Comparison of ENCODE assay signal across 20 mouse cellular contexts in the genomic region with DNA sequence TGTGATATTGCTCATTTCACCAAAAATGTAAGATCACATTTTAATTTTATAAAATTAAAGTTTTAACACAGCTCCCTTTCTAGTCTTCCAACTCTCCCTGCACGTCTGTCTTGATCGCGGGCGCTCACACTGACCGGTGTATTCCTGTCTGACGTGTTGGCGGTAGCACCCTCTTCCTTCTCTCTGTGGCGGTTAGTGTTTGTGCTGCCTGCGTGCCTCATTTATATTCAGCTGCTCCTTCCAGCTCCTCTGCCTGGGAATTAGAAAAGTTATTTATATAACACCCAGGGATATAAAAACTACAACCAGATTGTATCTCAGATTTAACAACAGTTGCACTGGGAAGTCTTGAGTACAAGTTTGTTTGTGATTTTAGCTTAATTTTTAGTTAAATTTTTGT.
"Had no signal": no experiment of that assay in that cellular context is flagged by ENCODE, and none has a peak within 500 bp of the region (broad histone marks: within the 10 kb centered on the region; RNA-seq: fewer than 3 reads in every experiment).

No protein-coding gene starts in this region.

- H3K4me1 ChIP-seq: kidney, embryonic 15.5 days; limb, embryonic 10.5 days; limb, embryonic 13.5 days; liver, embryonic 12.5 days; liver, embryonic 15.5 days; lung, embryonic 15.5 days; stomach, embryonic 15.5 days had no signal

- H3K4me3 ChIP-seq: kidney, embryonic 15.5 days; layer of hippocampus, adult 2 months; limb, embryonic 10.5 days; limb, embryonic 13.5 days; liver, embryonic 12.5 days; liver, embryonic 15.5 days; lung, embryonic 15.5 days; stomach, embryonic 15.5 days had no signal

- H3K27me3 ChIP-seq: kidney, embryonic 15.5 days; limb, embryonic 13.5 days; liver, embryonic 12.5 days; liver, embryonic 15.5 days; lung, embryonic 15.5 days; stomach, embryonic 15.5 days had no signal

- ATAC-seq: liver, embryonic 12.5 days had no signal

- DNase-seq: kidney, adult 11 months; kidney, adult 8-10 months; kidney, postnatal 10 days; layer of hippocampus, adult 9-11 months; liver; lung, adult 18-20 months; lung, postnatal 10 days; lung, postnatal 36 days; midbrain, embryonic 14.5 days; spleen, adult 18-20 months; thymus, postnatal 25 days had no signal

- H3K27ac ChIP-seq: kidney, embryonic 15.5 days; layer of hippocampus, adult 2 months; limb, embryonic 10.5 days; limb, embryonic 13.5 days; liver, embryonic 12.5 days; liver, embryonic 15.5 days; lung, embryonic 15.5 days; stomach, embryonic 15.5 days had no signal

- H3K9ac ChIP-seq: kidney, embryonic 15.5 days; limb, embryonic 13.5 days; liver, embryonic 12.5 days; liver, embryonic 15.5 days; lung, embryonic 15.5 days; stomach, embryonic 15.5 days had no signal

- H3K9me3 ChIP-seq: kidney, embryonic 15.5 days; limb, embryonic 10.5 days; limb, embryonic 13.5 days; liver, embryonic 12.5 days; liver, embryonic 15.5 days; lung, embryonic 15.5 days; stomach, embryonic 15.5 days had no signal

- H3K36me3 ChIP-seq: kidney, embryonic 15.5 days; limb, embryonic 10.5 days; liver, embryonic 12.5 days; liver, embryonic 15.5 days; lung, embryonic 15.5 days; stomach, embryonic 15.5 days had no signal

- H3K4me2 ChIP-seq: kidney, embryonic 15.5 days; limb, embryonic 13.5 days; liver, embryonic 12.5 days; liver, embryonic 15.5 days; lung, embryonic 15.5 days; midbrain, embryonic 11.5 days; stomach, embryonic 15.5 days had no signal
